Mouse (Mus musculus) lung, embryonic 14.5 days (tissue): ENCODE measurements at regions not wholly inside any gene's neighbourhood (a gene's known extent, or its start where the extent isn't known, plus 50 kb on each side); places are given as distances from the start of the nearest gene placed in this dataset.

Experiments used
- ATAC-seq: fragments of 200-750 bp; cut with Nextera tagmentation; 2 replicates; pipeline ENCODE4 v1.8.0; 2017; ENCODE audit warnings: mild to moderate bottlenecking, moderate TSS enrichment, moderate library complexity; ENCODE audit not compliant: insufficient read depth
- DNase-seq: peaks from one replicate; pipeline ENCODE4 v3.0.0-alpha.2; 2015
- H3K27ac ChIP-seq: fragments of 300-500 bp; sonication (generic); 2 replicates; pipeline ENCODE4 v1.5.1; 2014; ENCODE audit warnings: low read depth, mild to moderate bottlenecking, moderate library complexity
- H3K27me3 ChIP-seq: fragments of 300-500 bp; sonication (generic); 2 replicates; pipeline ENCODE4 v1.6.1; 2014; ENCODE audit warnings: low read length, control low read depth; ENCODE audit not compliant: insufficient read depth
- H3K36me3 ChIP-seq: fragments of 300-500 bp; sonication (generic); 2 replicates; pipeline ENCODE4 v1.6.1; 2014; ENCODE audit warnings: control low read depth; ENCODE audit not compliant: insufficient read depth
- H3K4me1 ChIP-seq: fragments of 300-500 bp; sonication (generic); 2 replicates; pipeline ENCODE4 v1.6.1; 2014; ENCODE audit warnings: antibody characterized with exemption, control low read depth; ENCODE audit not compliant: insufficient read depth
- H3K4me2 ChIP-seq: fragments of 300-500 bp; sonication (generic); 2 replicates; pipeline ENCODE4 v1.6.1; 2014; ENCODE audit warnings: mild to moderate bottlenecking
- H3K4me3 ChIP-seq: fragments of 300-500 bp; sonication (generic); 2 replicates; pipeline ENCODE4 v1.5.1; 2014; ENCODE audit warnings: low read depth, low read length
- H3K9ac ChIP-seq: fragments of 300-500 bp; sonication (generic); 2 replicates; pipeline ENCODE4 v1.6.1; 2014
- H3K9me3 ChIP-seq: fragments of 300-500 bp; sonication (generic); 2 replicates; pipeline ENCODE4 v1.6.1; 2016; ENCODE audit warnings: low read depth, low read length, control low read depth
- CTCF ChIP-seq: IDR thresholded peaks from 2 replicates; pipeline ENCODE4 v1.5.1; 2016; ENCODE audit warnings: antibody characterized with exemption, low read depth
- WGBS: fragments of 180-500 bp; shearing (Covaris S2); extraction: QIAGEN DNeasy Blood & Tissue Kit; methylation state at CpG from one replicate; pipeline ENCODE4 v1.1.7; 2014; 5-methylcytosine and 5-hydroxymethylcytosine counted together

- WGBS = 8% methylated on average over 2 of the region's 2 CpGs
- no peaks in the 10 kb centered on the region for H3K4me1 ChIP-seq
- DNase-seq (peak; percentile 51), ATAC-seq (no peak)
- TF ChIP-seq CTCF = no peak
- H3K27me3 ChIP-seq = no peaks in the 10 kb centered on the region
- H3K9ac ChIP-seq = no peak overlapping the region
- no peaks in the 10 kb centered on the region for H3K9me3 ChIP-seq
- no peaks in the 10 kb centered on the region for H3K36me3 ChIP-seq
- no peak overlapping the region for H3K4me2 ChIP-seq
- no peak overlapping the region for H3K27ac ChIP-seq
- H3K4me3 ChIP-seq = no peak overlapping the region
These were observed 228.7 kb downstream of the Cyp26b1 start for GRCm38 (mm10) chr6:84364964-84365363.

DNA sequence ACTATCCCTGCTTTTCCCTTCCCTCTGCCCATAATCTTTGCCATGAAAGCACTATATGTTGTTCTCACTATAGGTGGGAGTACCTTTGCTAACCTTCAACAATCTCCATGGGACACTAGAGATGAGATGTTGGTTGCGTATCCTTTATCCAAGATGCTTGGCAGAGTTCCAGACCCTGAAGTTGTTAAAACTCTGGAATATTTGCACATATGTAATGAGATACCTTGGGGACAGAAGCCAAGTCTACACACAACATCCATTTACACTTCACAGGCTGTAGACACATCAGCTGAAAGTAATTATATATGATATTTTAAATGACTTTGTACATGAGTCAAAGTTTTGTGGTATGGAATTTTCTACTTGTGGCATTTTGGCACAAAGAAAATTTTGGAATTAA lies 231.4 kb downstream of the Cyp26b1 start:
- WGBS = 71% methylated on average over 1 of the region's 1 CpGs
- Histone ChIP-seq H3K4me2 (no peak overlapping the region), H3K9ac (no peak overlapping the region), H3K4me3 (no peak overlapping the region), H3K27ac (no peak overlapping the region), H3K4me1 (no peaks in the 10 kb centered on the region), H3K9me3 (no peaks in the 10 kb centered on the region), H3K36me3 (no peaks in the 10 kb centered on the region), H3K27me3 (no peaks in the 10 kb centered on the region)
- DNase-seq = no peak
- TF ChIP-seq CTCF = no peak
- no peak for ATAC-seq

- H3K9ac ChIP-seq = no peak overlapping the region
- no peaks in the 10 kb centered on the region for H3K36me3 ChIP-seq
- whole genome bisulfite sequencing = 66% methylated on average over 10 of the region's 10 CpGs
- H3K4me1 ChIP-seq = no peaks in the 10 kb centered on the region
- no peak overlapping the region for H3K4me2 ChIP-seq
- no peak overlapping the region for H3K27ac ChIP-seq
- H3K4me3 ChIP-seq = no peak overlapping the region
- ATAC-seq (no peak), DNase-seq (no peak)
- H3K27me3 ChIP-seq = no peaks in the 10 kb centered on the region
- no peak for TF ChIP-seq CTCF
- H3K9me3 ChIP-seq = no peaks in the 10 kb centered on the region
These were observed 235.8 kb downstream of the Cyp26b1 start for GRCm38 (mm10) chr6:84357911-84358310.

DNA sequence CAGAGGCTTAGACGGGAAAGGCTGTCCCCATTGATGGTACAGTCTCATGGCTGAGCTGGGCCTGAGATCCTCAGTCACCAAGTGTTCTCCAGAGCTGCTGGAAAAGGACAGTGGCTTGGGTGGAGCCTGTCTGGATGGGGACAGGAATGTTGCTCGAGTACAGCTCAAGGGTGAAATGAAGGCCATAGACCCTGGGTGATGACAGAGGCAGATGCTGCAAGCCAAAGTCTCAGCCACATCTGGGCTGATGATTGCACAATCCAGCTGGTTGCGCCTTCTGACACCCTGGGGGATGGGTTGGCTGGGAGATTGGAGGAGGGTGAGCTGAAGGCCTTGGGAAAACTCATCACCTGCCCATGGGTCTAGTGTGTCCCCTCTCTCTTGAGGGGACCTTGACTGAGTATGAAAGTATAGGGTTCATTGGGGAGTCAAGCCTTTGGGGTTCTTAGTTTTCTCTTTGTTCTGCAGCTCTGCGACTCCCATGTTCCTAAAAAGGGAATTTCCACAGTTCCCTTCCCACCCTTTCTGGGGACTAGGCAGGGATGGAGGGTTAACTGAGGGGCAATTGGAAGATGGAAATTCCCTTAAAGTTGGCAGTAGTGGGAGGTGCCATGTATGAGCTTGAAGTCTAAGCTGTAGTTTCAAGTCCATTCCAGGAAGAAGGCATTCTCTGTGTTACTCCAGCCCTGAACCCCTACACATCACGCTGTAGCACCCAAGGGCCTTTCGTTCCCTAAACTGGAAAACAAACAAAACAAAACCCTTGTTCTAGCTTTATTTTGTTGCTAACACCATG lies 240.1 kb downstream of the Cyp26b1 start:
- Histone ChIP-seq H3K27me3 (no peaks in the 10 kb centered on the region), H3K27ac (no peak overlapping the region), H3K4me3 (no peak overlapping the region), H3K4me1 (no peaks in the 10 kb centered on the region), H3K9me3 (no peaks in the 10 kb centered on the region), H3K36me3 (no peaks in the 10 kb centered on the region), H3K4me2 (no peak overlapping the region), H3K9ac (no peak overlapping the region)
- DNase-seq (peak; percentile 54), ATAC-seq (peak; percentile 44; the same call in 1 of the 2 replicates)
- TF ChIP-seq CTCF = no peak
- WGBS = 78% methylated on average over 6 of the region's 6 CpGs

DNA sequence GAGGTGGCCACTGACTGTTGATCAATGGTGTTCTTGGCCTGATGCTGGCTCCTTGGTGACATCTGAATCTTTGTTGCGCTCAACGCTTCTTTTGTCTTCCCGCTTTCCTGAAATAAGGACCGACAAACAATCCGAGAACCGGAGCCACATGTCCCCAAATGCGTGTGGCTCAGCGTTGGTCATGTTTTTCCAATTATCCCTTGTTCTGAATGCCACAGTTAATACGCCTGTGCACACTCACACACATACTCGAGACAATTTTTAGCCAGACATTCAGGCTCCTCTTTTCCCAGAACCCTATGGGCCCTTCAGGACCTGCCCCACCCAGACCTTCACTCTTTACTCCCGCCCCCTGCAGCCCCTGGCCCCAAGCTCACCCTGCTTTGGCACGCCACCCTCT lies 248.8 kb downstream of the Cyp26b1 start:
- Histone ChIP-seq H3K4me1 (no peaks in the 10 kb centered on the region), H3K27ac (no peak overlapping the region), H3K27me3 (no peaks in the 10 kb centered on the region), H3K4me2 (no peak overlapping the region), H3K9me3 (no peaks in the 10 kb centered on the region), H3K9ac (no peak overlapping the region), H3K4me3 (no peak overlapping the region), H3K36me3 (no peaks in the 10 kb centered on the region)
- DNase-seq (no peak), ATAC-seq (no peak)
- TF ChIP-seq CTCF = no peak
- 82% methylated on average over 12 of the region's 12 CpGs for WGBS

- Histone ChIP-seq H3K4me1 (no peaks in the 10 kb centered on the region), H3K36me3 (no peaks in the 10 kb centered on the region), H3K4me3 (no peak overlapping the region), H3K27me3 (no peaks in the 10 kb centered on the region), H3K9me3 (no peaks in the 10 kb centered on the region), H3K4me2 (no peak overlapping the region), H3K9ac (no peak overlapping the region), H3K27ac (no peak overlapping the region)
- WGBS = 75% methylated on average over 10 of the region's 10 CpGs
- TF ChIP-seq CTCF = no peak
- DNase-seq (no peak), ATAC-seq (no peak)
These were observed 260.0 kb downstream of the Cyp26b1 start for GRCm38 (mm10) chr6:84333666-84334179.

DNA sequence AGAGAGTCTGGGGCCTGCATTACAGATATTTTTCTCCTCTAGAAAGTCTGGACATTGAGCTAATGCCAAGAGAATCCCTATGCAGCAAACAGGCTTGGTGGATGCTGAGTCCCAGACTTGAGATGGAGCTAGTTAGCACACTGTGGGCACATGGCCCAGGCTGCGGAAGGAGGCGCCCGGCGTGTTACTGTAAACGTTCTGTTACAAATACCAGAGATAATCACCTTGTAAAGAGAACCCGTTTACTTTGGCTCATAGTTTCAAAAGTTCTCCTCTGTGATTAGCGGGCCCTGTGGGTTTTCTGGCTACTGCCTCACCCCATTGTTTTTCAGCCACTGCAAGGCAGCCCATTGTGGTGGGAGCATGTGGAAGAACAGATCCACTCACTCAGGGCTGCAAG lies 264.6 kb downstream of the Cyp26b1 start:
- Histone ChIP-seq H3K4me1 (no peaks in the 10 kb centered on the region), H3K9me3 (no peaks in the 10 kb centered on the region), H3K4me3 (no peak overlapping the region), H3K27ac (no peak overlapping the region), H3K36me3 (no peaks in the 10 kb centered on the region), H3K9ac (no peak overlapping the region), H3K27me3 (no peaks in the 10 kb centered on the region), H3K4me2 (no peak overlapping the region)
- TF ChIP-seq CTCF = no peak
- DNase-seq (peak; percentile 44), ATAC-seq (no peak)
- 41% methylated on average over 7 of the region's 7 CpGs for WGBS
